Mouse (Mus musculus) R1 (cell line): ENCODE measurements at regions not wholly inside any gene's neighbourhood (a gene's known extent, or its start where the extent isn't known, plus 50 kb on each side); places are given as distances from the start of the nearest gene placed in this dataset.

Source experiments
- DNase-seq: peaks from one replicate; pipeline ENCODE4 v3.0.0-alpha.2; 2018; ENCODE audit warnings: low read depth, low spot score

DNA sequence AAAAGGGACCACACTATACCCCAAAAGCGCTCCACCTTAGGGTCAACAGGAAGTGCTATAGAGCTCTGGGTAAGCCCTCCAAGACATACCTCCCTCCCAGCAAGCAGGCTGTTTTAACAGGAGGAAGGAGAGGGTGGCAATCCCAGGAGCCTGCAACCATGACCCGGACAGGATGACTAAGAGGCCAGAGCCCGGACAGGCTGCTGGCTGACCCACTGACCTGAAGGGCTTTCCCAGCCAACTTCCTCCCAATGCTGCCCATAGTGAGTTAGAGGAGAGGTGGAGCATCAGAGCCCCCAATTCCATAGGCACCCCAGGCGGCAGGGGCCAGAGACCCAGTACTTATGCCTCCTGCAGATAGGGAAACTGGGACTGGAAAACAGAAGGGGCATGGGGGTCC lies 136.3 kb downstream of the Utp6 start:
- DNase-seq = no peak

- no peak for DNase-seq
Observed at GRCm38 (mm10) chr11:79823631-79824310, 138.4 kb downstream of the Utp6 start.

GRCm38 (mm10) chr11:79821986-79822385 lies 140.2 kb downstream of the Utp6 start:
- no peak for DNase-seq

DNA sequence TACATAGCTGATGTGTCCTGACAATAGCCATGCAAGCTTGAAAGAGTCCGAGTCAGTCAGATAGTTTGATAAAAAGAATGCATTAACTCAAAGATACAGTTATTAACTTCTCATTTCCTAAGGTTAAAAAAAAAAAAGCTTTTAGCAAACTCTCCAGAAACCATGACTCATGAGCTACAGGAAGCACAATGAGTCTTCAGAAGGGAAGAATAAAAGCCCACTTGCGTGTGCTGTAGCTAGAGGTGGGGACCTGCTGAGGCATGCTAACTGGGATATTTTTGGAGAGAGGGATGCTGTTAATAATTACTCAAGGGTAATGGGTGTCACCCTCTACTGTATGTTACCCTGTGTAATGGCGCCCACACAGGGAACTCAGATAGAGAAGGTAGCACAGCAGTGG lies 147.0 kb downstream of the Utp6 start:
- DNase-seq = no peak

DNA sequence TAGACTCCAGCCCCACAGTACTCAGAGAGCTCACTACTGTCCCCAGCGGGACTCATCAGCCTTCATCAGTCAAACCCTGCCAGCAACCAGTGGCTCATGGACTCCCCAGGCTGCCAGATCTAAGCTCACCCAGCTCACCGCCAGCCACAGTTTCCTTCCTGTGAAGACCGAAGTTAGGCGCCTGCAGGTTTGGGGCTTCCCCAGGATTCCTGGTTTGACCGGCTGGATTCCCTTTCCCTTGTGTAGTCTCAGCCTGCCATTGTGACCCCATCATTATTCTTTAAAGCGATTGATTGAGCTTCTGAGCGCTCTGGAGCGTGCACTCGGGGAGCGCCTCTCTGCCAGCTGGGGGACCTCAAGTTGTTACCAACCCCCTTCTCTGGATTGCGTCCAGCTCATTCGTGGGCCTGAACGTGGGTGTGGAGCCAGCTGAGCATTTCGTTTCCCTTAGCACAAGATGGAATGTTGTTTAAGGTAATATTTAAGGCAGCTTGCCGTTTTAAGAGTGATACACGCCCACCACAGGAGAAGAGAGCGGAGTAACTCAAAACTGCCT lies 155.2 kb downstream of the Utp6 start:
- peak; percentile 64 for DNase-seq

- DNase-seq = no peak
Observed at GRCm38 (mm10) chr11:79806417-79806816, 155.8 kb downstream of the Utp6 start.

DNA sequence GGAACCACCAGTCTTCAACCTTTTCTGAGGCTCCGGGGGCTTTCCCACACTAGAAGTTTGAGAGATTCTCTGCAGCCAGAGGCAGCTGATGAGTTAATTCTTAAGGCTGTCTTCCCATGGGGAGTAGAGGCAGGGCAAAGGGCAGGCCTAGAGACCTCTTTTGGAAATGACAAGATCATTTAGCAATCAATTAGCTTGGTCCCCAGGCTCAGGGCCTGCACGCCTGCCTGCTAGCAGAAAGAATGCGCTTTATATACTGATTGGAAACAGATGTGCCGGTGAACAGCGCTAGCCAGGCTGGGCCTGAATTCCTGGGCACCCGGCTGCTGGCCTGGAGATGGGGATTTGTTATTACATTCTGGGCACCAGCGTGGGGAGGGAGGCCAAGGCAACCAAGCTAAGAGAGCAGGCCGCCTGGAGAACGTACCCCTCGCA lies 156.2 kb downstream of the Utp6 start:
- DNase-seq = no peak

DNA sequence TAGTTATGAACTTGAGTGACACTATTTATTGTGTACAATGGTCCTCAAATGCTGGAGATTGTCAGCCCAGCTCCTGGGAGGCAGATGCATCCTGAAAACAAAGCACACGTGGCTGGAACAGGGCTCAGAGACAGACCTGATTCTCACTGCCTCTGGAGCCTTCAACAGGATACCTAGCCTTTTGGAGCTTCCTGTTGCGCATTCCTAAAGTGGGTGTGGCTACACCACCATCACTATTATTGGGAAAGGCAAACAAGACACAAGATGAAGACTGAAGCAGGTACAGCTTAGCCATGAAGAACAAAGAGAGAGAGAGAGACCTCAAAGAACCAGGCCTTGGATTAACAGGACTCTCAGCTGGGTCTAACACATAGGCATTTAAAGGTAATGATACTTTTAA lies 158.2 kb downstream of the Utp6 start:
- DNase-seq = peak; percentile 87

DNA sequence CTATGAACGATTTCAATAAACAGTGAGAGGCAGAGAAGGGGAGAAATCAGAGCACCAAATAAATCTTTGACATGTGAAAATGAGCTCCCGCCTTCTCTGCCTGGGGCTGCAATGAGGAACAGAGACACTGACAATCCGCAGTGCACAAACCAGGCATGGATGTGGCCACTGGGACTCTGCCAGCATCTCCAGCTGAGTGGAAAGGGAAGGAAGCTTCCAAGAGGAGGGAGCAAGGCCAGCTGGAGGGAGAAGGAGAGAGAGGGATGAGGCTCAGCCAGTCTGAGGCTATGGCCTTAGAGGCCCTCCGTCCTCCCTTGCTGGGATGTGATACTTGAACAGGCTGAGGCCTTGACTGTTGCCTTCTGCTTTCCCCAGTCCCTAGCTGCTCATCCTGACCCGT lies 159.2 kb downstream of the Utp6 start:
- no peak for DNase-seq

- no peak for DNase-seq
Observed at GRCm38 (mm10) chr11:79802566-79802965, 159.6 kb downstream of the Utp6 start.

DNA sequence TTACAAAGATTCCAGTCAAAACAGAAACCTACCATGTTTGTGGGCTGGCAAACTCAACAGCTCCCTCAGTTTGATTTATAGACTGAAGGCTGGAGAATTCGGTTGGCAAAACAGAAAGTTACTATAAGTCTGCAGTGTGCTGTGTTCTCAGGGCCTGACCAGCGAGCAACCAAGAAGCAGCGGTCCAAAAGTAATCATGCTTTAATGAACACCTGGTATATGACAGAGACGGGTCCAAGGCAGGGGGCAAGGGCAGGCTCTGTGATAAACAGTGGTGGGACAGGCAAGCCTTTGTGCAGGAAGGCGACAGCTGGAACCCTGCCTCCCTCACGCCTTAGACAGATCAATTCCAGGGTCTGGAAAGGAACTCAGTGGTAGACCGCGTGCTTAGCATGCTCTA lies 161.9 kb downstream of the Utp6 start:
- DNase-seq = no peak

DNA sequence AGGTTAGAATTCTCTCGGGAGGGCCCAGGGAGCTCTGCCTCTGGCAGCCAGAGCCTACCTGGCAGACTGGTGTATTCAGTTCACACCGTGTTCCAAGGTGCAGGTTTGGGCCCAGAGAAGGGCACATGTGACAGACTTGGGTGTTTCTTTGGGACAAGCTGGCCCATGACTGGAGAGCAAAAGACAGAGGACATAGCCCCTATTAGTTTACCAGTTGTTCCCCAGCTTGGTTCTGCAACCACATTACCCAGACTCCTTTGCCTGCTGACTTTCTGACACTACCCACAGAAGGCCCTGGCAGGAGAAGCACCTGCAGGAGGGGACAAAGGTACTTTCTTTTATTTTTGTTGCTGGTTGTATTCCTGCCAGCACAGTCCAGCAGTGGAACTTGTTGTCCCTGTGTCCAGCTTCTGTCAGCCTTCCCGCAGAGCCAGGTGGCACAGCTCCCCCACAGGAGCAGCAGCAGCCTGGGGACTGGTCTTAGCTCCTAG lies 173.9 kb downstream of the Utp6 start:
- no peak for DNase-seq

DNA sequence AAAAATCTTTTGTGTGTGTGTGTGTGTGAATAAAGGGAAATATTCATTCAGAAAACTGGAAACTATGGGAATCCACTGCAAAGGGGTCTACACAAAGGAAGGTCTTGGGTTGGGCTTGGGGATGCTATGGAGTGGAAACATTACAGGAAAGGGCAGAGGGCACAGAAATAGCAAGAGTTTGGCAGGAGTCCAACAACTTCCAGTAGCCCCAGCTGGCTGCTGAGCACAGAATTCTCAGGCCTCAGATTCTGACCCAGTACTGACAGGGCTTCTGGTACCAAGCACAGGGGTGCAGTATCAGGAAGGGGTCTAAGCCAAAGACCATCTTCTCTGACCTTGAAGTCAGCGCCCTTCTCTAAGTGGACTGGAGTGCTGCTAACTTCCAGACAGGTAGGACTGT lies 174.4 kb downstream of the Utp6 start:
- no peak for DNase-seq

- peak; percentile 56 for DNase-seq
Observed at GRCm38 (mm10) chr11:79784071-79784470, 178.1 kb downstream of the Utp6 start.

DNA sequence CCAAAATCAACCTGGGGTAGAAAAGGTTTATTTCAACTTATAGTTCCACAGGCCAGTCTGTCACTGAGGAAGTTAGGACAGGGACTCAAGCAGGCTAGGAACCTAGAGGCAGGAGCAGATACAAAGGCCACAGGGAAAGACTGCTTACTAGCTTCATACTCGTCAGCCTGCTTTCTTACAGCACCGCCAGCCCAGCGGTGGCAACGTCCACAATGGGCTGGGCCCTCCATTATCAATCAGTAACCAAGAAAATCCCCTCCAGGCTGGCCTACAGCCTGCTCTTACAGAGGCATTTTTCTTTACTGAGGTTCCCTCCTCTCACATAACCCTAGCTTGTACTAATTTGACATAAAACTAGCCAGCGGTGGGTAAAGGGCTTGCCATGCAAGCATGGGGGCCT lies 180.2 kb downstream of the Utp6 start:
- DNase-seq = no peak

DNA sequence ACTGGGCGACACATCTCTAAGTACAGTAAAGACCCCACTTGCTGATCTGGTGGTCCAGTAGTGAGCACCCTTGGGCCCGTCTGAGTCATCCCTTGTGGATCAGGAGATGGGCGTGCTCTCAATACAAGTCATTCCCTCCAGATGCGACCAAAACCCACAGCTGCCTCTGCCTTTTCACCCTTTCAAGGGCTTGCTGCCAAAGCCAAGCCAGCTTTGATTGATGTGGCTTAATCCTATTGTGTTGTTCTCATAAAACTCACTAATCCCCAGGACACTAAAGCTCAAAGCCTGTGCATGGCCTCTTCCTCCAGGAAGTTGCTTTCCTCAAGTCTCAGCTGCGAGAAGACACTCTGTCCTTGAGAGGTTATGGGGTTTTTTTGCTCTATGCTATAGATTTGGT lies 182.4 kb downstream of the Utp6 start:
- DNase-seq = peak; percentile 75

GRCm38 (mm10) chr11:79778522-79778921 lies 183.7 kb downstream of the Utp6 start:
- no peak for DNase-seq

GRCm38 (mm10) chr11:79777988-79778387 lies 184.2 kb downstream of the Utp6 start:
- no peak for DNase-seq

DNA sequence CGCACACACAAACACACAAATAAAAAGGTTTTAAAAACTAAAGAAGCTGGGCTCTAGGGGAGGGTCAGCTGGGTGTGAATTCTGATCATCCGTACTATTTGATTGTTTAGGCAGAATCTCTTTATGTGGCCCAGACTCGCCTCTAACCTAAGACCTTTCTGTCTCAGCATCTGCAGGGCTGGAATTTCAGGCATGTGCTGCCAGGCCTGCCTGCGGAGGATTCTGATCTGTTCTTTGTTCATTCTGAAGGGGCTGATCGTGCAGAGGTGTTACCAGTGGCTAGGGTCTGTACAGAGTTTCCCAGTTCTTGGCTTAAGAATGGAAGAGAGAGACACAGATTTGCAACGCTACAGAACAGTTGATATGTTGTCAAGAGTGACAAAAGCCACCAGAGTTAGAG lies 185.6 kb downstream of the Rab11fip4 start:
- peak; percentile 90 for DNase-seq

- no peak for DNase-seq
Observed at GRCm38 (mm10) chr11:79773755-79774154, 182.7 kb downstream of the Rab11fip4 start.

DNA sequence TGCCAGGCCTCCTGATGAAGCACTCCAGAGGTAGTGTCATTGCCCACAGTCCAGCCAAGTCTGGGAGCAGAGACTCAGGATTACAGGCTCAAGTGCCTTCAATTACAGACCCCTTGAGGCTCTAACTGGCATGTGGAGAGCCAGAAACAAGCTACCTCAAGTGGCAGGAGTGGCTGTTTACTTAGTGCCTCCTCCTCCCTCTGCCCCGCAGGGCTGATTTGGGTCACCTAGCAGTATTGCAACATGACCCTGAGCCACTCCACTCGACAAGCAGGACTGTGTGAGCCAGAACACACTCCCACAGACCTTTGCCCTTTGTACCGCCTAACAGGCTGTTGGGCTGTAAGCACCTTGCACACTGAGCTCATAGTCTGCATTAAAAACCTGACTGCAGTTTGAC lies 180.4 kb downstream of the Rab11fip4 start:
- DNase-seq = no peak

DNA sequence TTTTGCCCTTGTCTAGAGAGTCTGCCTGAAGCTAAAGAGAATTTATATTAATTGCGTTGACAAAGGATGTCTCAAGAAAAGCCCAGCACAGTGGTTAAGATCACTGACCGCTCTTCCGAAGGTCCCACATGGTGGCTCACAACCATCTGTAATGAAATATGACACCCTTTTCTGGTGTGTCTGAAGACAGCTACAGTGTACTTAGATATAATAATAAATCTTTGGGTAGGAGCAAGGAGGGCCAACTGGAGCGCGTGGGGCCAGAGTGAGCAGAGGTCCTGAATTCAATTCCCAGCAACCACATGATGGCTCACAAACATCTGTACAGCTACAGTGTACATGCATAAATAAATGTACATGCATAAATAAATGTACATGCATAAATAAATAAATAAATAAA lies 176.1 kb downstream of the Rab11fip4 start:
- no peak for DNase-seq

GRCm38 (mm10) chr11:79766036-79766435 lies 175.0 kb downstream of the Rab11fip4 start:
- no peak for DNase-seq

- no peak for DNase-seq
Observed at GRCm38 (mm10) chr11:79765396-79765795, 174.4 kb downstream of the Rab11fip4 start.
